In the genomic region with DNA sequence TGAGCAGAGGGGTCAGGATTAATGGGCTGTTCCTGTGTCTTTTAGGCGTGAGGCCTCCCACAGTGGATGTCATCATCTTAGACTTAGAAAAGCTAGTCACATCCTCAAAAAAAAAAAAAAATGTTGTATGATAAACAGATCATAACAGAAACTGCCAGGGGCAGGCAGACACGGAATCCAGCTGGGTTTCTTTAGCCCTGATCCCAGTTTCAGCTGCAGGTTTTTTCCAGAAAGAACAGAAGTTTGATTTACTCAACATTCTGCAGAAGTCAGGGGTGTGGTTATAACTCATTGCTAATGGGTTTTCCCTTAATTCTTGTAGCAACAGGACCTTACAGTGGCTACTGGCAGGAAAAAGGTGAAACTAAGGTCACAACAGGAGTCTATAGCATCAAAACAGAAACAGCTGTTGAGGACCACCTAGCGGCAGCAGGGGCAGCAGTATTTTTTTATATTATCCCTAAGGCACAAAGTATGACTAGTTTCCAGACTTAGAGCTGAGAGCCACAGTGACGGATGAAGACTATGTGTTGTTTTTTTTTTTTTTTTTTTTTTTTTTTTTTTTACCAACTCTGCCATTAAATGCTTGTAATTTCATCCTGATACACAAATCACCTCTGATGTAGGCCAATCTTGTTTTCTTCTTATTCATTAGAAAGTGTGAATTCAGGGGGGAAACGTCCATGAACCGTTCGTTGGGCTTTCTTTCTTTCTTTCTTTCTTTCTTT, we compare ENCODE assay signal across 10 mouse cellular contexts.
DNase-seq lines count a peak whose midpoint lies in the region; ATAC-seq and TF ChIP-seq lines count a peak whose summit lies in the region.
"Had no signal": no experiment of that assay in that cellular context is flagged by ENCODE, and none has a peak within 500 bp of the region (broad histone marks: within the 10 kb centered on the region; RNA-seq: fewer than 3 reads in every experiment).

No protein-coding gene starts in this region.

- H3K9ac ChIP-seq in hindbrain, embryonic 11.5 days (ENCODE audit: low read depth, low read length): no peak overlapping the region

- H3K9me3 ChIP-seq in hindbrain, embryonic 11.5 days (ENCODE audit: control insufficient read depth, low read length): no peaks in the 10 kb centered on the region
- H3K9me3 ChIP-seq in hindbrain, embryonic 10.5 days: no peaks in the 10 kb centered on the region
- H3K9me3 ChIP-seq: megakaryocyte, embryonic 14.5 days had no signal

- no peak overlapping the region for H3K4me3 ChIP-seq in hindbrain, embryonic 11.5 days (ENCODE audit: low read depth, low read length)
- H3K4me3 ChIP-seq in hindbrain, embryonic 10.5 days: no peak overlapping the region
- peak overlapping the region; percentile 65 for H3K4me3 ChIP-seq in gastrocnemius, adult 2 months
- H3K4me3 ChIP-seq: erythroblast, embryonic 14.5 days had no signal

- H3K27me3 ChIP-seq in hindbrain, embryonic 11.5 days (ENCODE audit: control insufficient read depth, insufficient read depth, low read length): no peaks in the 10 kb centered on the region
- no peaks in the 10 kb centered on the region; the same call in 1 of the 2 replicates for H3K27me3 ChIP-seq in hindbrain, embryonic 10.5 days (ENCODE audit: insufficient read depth, poor library complexity, severe bottlenecking)

- intact Hi-C loops in gastrocnemius, adult 2 months (cut with DNase I): loop anchor here (1.0 to 10.0 kb wide), 4 partner anchors 36 to 245 kb away; a partner anchor contains a TSS

- H3K27ac ChIP-seq in hindbrain, embryonic 11.5 days (ENCODE audit: low read depth, low read length): no peak overlapping the region
- H3K27ac ChIP-seq in hindbrain, embryonic 10.5 days: no peak overlapping the region
- peak overlapping the region; percentile 91 for H3K27ac ChIP-seq in gastrocnemius, adult 2 months

- peak; percentile 29 for DNase-seq in hindbrain, embryonic 11.5 days (ENCODE audit: low spot score)
- DNase-seq in hindbrain, embryonic 10.5 days (ENCODE audit: low spot score): no peak
- DNase-seq in gastrocnemius, adult 2 months: peak; percentile 44
- peak; percentile 18 to 58 for DNase-seq in kidney, adult 8-10 months
- no peak for DNase-seq in frontal cortex, postnatal 36 days (ENCODE audit: low spot score in 2 of 2)
- no peak for DNase-seq in thymus, postnatal 36 days

- H3K36me3 ChIP-seq in hindbrain, embryonic 11.5 days (ENCODE audit: control insufficient read depth, insufficient read depth, low read length): no peaks in the 10 kb centered on the region
- no peaks in the 10 kb centered on the region for H3K36me3 ChIP-seq in hindbrain, embryonic 10.5 days

- H3K4me1 ChIP-seq in hindbrain, embryonic 11.5 days (replicated peaks; ENCODE audit: control insufficient read depth, insufficient read depth, low read length): no peaks in the 10 kb centered on the region
- peaks cover 28% of the 10 kb centered on the region for H3K4me1 ChIP-seq in hindbrain, embryonic 10.5 days (replicated peaks)

- 64% methylated on average over 7 of the region's 7 CpGs for WGBS in hindbrain, embryonic 11.5 days
- 71% methylated on average over 7 of the region's 7 CpGs for WGBS in hindbrain, embryonic 10.5 days

- no peak for ATAC-seq in hindbrain, embryonic 11.5 days (ENCODE audit: low FRiP score)
- ATAC-seq in monocyte, adult 5-6 weeks (replicated peaks; ENCODE audit: insufficient number of reproducible peaks, low FRiP score, low TSS enrichment, poor library complexity, severe bottlenecking): 0 out of 2 replicates have a peak, but pooled peaks have one; percentile 6
- ATAC-seq in erythroblast, adult 5-6 weeks (replicated peaks; ENCODE audit: low FRiP score, poor library complexity, severe bottlenecking): no peak

- TF ChIP-seq CTCF in gastrocnemius, adult 2 months (IDR thresholded peaks at IDR 0.05): peak; percentile 26; the same call in 1 of the 2 replicates

- no peak overlapping the region for H3K4me2 ChIP-seq in hindbrain, embryonic 11.5 days (replicated peaks; ENCODE audit: low read depth, low read length)

Comparison
In these comparisons a context has a peak if more than half of its experiments do, and no peak if none do; other contexts are left out.
1. DNase-seq: peak in hindbrain, embryonic 11.5 days (single experiment), gastrocnemius, adult 2 months (single experiment) and kidney, adult 8-10 months (2 of 2); none in hindbrain, embryonic 10.5 days (single experiment), frontal cortex, postnatal 36 days (0 of 2) and thymus, postnatal 36 days (0 of 2).